In genomic region chr15:82989190-82989704, GRCm38 (mm10) we compare ENCODE assay signal across 27 mouse cellular contexts. TPM values are rescaled to one million over a fixed set of nuclear protein-coding genes. Genes with fewer than 3 reads are reported as not detected.
DNase-seq lines count a peak whose midpoint lies in the region; ATAC-seq lines count a peak whose summit lies in the region.
"Had no signal": no experiment of that assay in that cellular context is flagged by ENCODE, and none has a peak within 500 bp of the region (broad histone marks: within the 10 kb centered on the region; RNA-seq: fewer than 3 reads in every experiment).

No protein-coding gene starts in this region.

- H3K36me3 ChIP-seq in forebrain, embryonic 13.5 days (ENCODE audit: poor library complexity, severe bottlenecking), result no peaks in the 10 kb centered on the region
- no peaks in the 10 kb centered on the region for H3K36me3 ChIP-seq in forebrain, embryonic 14.5 days (ENCODE audit: control insufficient read depth, insufficient read depth, low read length)
- no peaks in the 10 kb centered on the region for H3K36me3 ChIP-seq in kidney, embryonic 14.5 days (ENCODE audit: control insufficient read depth, insufficient read depth, low read length)
- H3K36me3 ChIP-seq in midbrain, embryonic 10.5 days, result no peaks in the 10 kb centered on the region
- H3K36me3 ChIP-seq in midbrain, embryonic 14.5 days (ENCODE audit: control insufficient read depth, insufficient read depth, low read length), result no peaks in the 10 kb centered on the region
- H3K36me3 ChIP-seq: heart, embryonic 12.5 days; midbrain, embryonic 15.5 days; neural tube, embryonic 12.5 days had no signal

- H3K9ac ChIP-seq in forebrain, embryonic 13.5 days, result no peak overlapping the region
- no peak overlapping the region for H3K9ac ChIP-seq in forebrain, embryonic 14.5 days (ENCODE audit: low read length)
- H3K9ac ChIP-seq in kidney, embryonic 14.5 days (ENCODE audit: low read depth, low read length), result no peak overlapping the region
- H3K9ac ChIP-seq in midbrain, embryonic 14.5 days (replicated peaks; ENCODE audit: low read length), result no peak overlapping the region
- H3K9ac ChIP-seq: heart, embryonic 12.5 days; liver, embryonic 14.5 days; midbrain, embryonic 15.5 days; neural tube, embryonic 12.5 days had no signal

- peak overlapping the region; percentile 14; the same call in 1 of the 2 replicates for H3K4me2 ChIP-seq in forebrain, embryonic 13.5 days
- H3K4me2 ChIP-seq in forebrain, embryonic 14.5 days (ENCODE audit: low read length), result no peak overlapping the region
- peak overlapping the region; percentile 70; the same call in 1 of the 2 replicates for H3K4me2 ChIP-seq in kidney, embryonic 14.5 days (replicated peaks; ENCODE audit: low read depth, low read length)
- H3K4me2 ChIP-seq in midbrain, embryonic 14.5 days (ENCODE audit: low read length), result no peak overlapping the region

- peaks cover 79% of the 10 kb centered on the region for H3K4me1 ChIP-seq in forebrain, embryonic 13.5 days
- peaks cover 57% of the 10 kb centered on the region for H3K4me1 ChIP-seq in forebrain, embryonic 14.5 days (ENCODE audit: control insufficient read depth, insufficient read depth, low read length)
- peaks cover 34% of the 10 kb centered on the region for H3K4me1 ChIP-seq in kidney, embryonic 14.5 days (ENCODE audit: control insufficient read depth, insufficient read depth, low read length)
- peaks cover 72% of the 10 kb centered on the region for H3K4me1 ChIP-seq in midbrain, embryonic 10.5 days
- peaks cover 67% of the 10 kb centered on the region for H3K4me1 ChIP-seq in midbrain, embryonic 14.5 days (ENCODE audit: control insufficient read depth, insufficient read depth, low read length)

- peaks cover 24% of the 10 kb centered on the region for H3K27me3 ChIP-seq in forebrain, embryonic 13.5 days
- H3K27me3 ChIP-seq in forebrain, embryonic 14.5 days (replicated peaks; ENCODE audit: control insufficient read depth, insufficient read depth, low read length), result peaks cover 5% of the 10 kb centered on the region; the same call in 1 of the 2 replicates
- peaks cover 14% of the 10 kb centered on the region for H3K27me3 ChIP-seq in kidney, embryonic 14.5 days (ENCODE audit: control insufficient read depth, insufficient read depth, low read length)
- H3K27me3 ChIP-seq in midbrain, embryonic 10.5 days (ENCODE audit: low read depth, poor library complexity, severe bottlenecking), result peaks cover 81% of the 10 kb centered on the region
- peaks cover 4% of the 10 kb centered on the region; the same call in 1 of the 2 replicates for H3K27me3 ChIP-seq in midbrain, embryonic 14.5 days (ENCODE audit: control insufficient read depth, insufficient read depth, low read length)
- H3K27me3 ChIP-seq: midbrain, embryonic 15.5 days had no signal

- H3K4me3 ChIP-seq in forebrain, embryonic 13.5 days, result no peak overlapping the region
- H3K4me3 ChIP-seq in forebrain, embryonic 14.5 days (ENCODE audit: low read depth, low read length), result no peak overlapping the region
- no peak overlapping the region for H3K4me3 ChIP-seq in kidney, embryonic 14.5 days (ENCODE audit: low read length)
- no peak overlapping the region for H3K4me3 ChIP-seq in midbrain, embryonic 10.5 days
- H3K4me3 ChIP-seq in midbrain, embryonic 14.5 days (replicated peaks; ENCODE audit: low read depth, low read length), result no peak overlapping the region
- H3K4me3 ChIP-seq: gastrocnemius, adult 2 months; heart, adult 2 months; heart, embryonic 12.5 days; midbrain, embryonic 15.5 days; myocyte; neural tube, embryonic 12.5 days had no signal

- WGBS in forebrain, embryonic 13.5 days, result 36% methylated on average over 6 of the region's 6 CpGs
- 36% methylated on average over 6 of the region's 6 CpGs for WGBS in forebrain, embryonic 14.5 days
- 19% methylated on average over 6 of the region's 6 CpGs for WGBS in kidney, embryonic 14.5 days
- 79% methylated on average over 6 of the region's 6 CpGs for WGBS in midbrain, embryonic 10.5 days
- 68% methylated on average over 6 of the region's 6 CpGs for WGBS in midbrain, embryonic 14.5 days

- no peak for DNase-seq in forebrain, embryonic 14.5 days (ENCODE audit: low spot score)
- DNase-seq in kidney, adult 11 months, result no peak
- DNase-seq in midbrain, embryonic 10.5 days (ENCODE audit: low spot score), result no peak
- no peak for DNase-seq in midbrain, embryonic 14.5 days
- DNase-seq in heart, adult 11 months, result no peak
- DNase-seq: adrenal gland, adult 8-10 months; B cell, adult 2 months; cerebellum, adult 2 months; cerebellum, postnatal 14 days; gastrocnemius, adult 2 months; gastrocnemius, postnatal 36 days; heart, adult 2 months; heart, postnatal 4 days; kidney, adult 8-10 months; liver; lung, adult 2 months; lung, postnatal 10 days; thymus, adult 2 months; thymus, postnatal 36 days had no signal

- no peak for ATAC-seq in forebrain, embryonic 13.5 days
- ATAC-seq in forebrain, embryonic 14.5 days, result no peak
- ATAC-seq in kidney, embryonic 14.5 days (ENCODE audit: low FRiP score, low TSS enrichment), result peak; percentile 66
- no peak for ATAC-seq in midbrain, embryonic 14.5 days (ENCODE audit: low FRiP score, low TSS enrichment)
- ATAC-seq: midbrain, embryonic 15.5 days had no signal

- no peak overlapping the region; the same call in 1 of the 2 replicates for H3K27ac ChIP-seq in forebrain, embryonic 13.5 days
- no peak overlapping the region; the same call in 1 of the 2 replicates for H3K27ac ChIP-seq in forebrain, embryonic 14.5 days (ENCODE audit: low read depth, low read length)
- 0 out of 2 replicates have a peak overlapping the region, but pooled peaks have one; percentile 15 for H3K27ac ChIP-seq in kidney, embryonic 14.5 days (ENCODE audit: low read depth, low read length)
- H3K27ac ChIP-seq in midbrain, embryonic 10.5 days (replicated peaks), result 0 out of 2 replicates have a peak overlapping the region, but pooled peaks have one; percentile 9
- H3K27ac ChIP-seq in midbrain, embryonic 14.5 days (replicated peaks; ENCODE audit: low read depth, low read length), result no peak overlapping the region
- H3K27ac ChIP-seq: gastrocnemius, adult 2 months; heart, adult 2 months; liver, embryonic 14.5 days; macrophage; midbrain, embryonic 15.5 days; neural tube, embryonic 12.5 days had no signal

- no peaks in the 10 kb centered on the region for H3K9me3 ChIP-seq in forebrain, embryonic 13.5 days (replicated peaks)
- H3K9me3 ChIP-seq in forebrain, embryonic 14.5 days (replicated peaks; ENCODE audit: control insufficient read depth, low read length), result no peaks in the 10 kb centered on the region
- no peaks in the 10 kb centered on the region for H3K9me3 ChIP-seq in kidney, embryonic 14.5 days (ENCODE audit: control insufficient read depth, low read length)
- H3K9me3 ChIP-seq in midbrain, embryonic 10.5 days (replicated peaks), result no peaks in the 10 kb centered on the region
- H3K9me3 ChIP-seq in midbrain, embryonic 14.5 days (ENCODE audit: control insufficient read depth, low read length), result no peaks in the 10 kb centered on the region
- H3K9me3 ChIP-seq: heart, embryonic 12.5 days; midbrain, embryonic 15.5 days; neural tube, embryonic 12.5 days had no signal

RNA-seq across cellular contexts. Expression of gene Tcf20, which starts 1.6 kb away (rescaled TPM):
- polyA plus RNA-seq in forebrain, embryonic 13.5 days (2015; fragmentation: Nextera tagmentation; extraction: Ambion mirVana), result 15.3 and 18.6 TPM in 2 replicates
- 17.1 and 17.4 TPM in 2 replicates for polyA plus RNA-seq in forebrain, embryonic 14.5 days (2014; fragmentation: Nextera tagmentation; extraction: Ambion mirVana)
- 7.1 and 11.6 TPM in 2 replicates for polyA plus RNA-seq in kidney, embryonic 14.5 days (2014; fragmentation: Nextera tagmentation; extraction: Ambion mirVana)
- polyA plus RNA-seq in midbrain, embryonic 10.5 days (2016; fragmentation: Nextera tagmentation; extraction: Ambion mirVana), result 7.5 and 8.4 TPM in 2 replicates
- 17.8 and 18.0 TPM in 2 replicates for polyA plus RNA-seq in midbrain, embryonic 14.5 days (2014; fragmentation: Nextera tagmentation; extraction: Ambion mirVana)

RNA-seq across cellular contexts. Expression of gene Nfam1, which starts 43.9 kb away (rescaled TPM):
- 1.2 and 1.5 TPM in 2 replicates for polyA plus RNA-seq in forebrain, embryonic 13.5 days (2015; fragmentation: Nextera tagmentation; extraction: Ambion mirVana)
- 1.2 and 2.0 TPM in 2 replicates for polyA plus RNA-seq in forebrain, embryonic 14.5 days (2014; fragmentation: Nextera tagmentation; extraction: Ambion mirVana)
- 2.0 and 3.4 TPM in 2 replicates for polyA plus RNA-seq in kidney, embryonic 14.5 days (2014; fragmentation: Nextera tagmentation; extraction: Ambion mirVana)
- polyA plus RNA-seq in midbrain, embryonic 10.5 days (2016; fragmentation: Nextera tagmentation; extraction: Ambion mirVana), result 4.3 and 4.6 TPM in 2 replicates
- polyA plus RNA-seq in midbrain, embryonic 14.5 days (2014; fragmentation: Nextera tagmentation; extraction: Ambion mirVana), result 1.2 and 2.9 TPM in 2 replicates
- polyA plus RNA-seq: myocyte had no signal

Comparison
In these comparisons a context has a peak if more than half of its experiments do, and no peak if none do; other contexts are left out.
1. H3K27ac ChIP-seq: peak in kidney, embryonic 14.5 days (single experiment) and midbrain, embryonic 10.5 days (single experiment); none in forebrain, embryonic 13.5 days (single experiment), forebrain, embryonic 14.5 days (single experiment) and midbrain, embryonic 14.5 days (single experiment).
2. H3K4me2 ChIP-seq: peak in forebrain, embryonic 13.5 days (single experiment) and kidney, embryonic 14.5 days (single experiment); none in forebrain, embryonic 14.5 days (single experiment) and midbrain, embryonic 14.5 days (single experiment).